Mouse (Mus musculus) bone marrow, adult 2 months (tissue): ENCODE results near the gene Erc1. TPM values are rescaled to one million over a fixed set of nuclear protein-coding genes. Genes with fewer than 3 reads are reported as not detected.
"Not testable (repeated sequence)": the region's sequence is repeated elsewhere in the genome, so short reads cannot be mapped to it uniquely, and the experiment has no call there.

Experiments
- H3K27ac ChIP-seq: fragments of 200-500 bp; 2 replicates; pipeline ENCODE4 v1.5.1; 2012; ENCODE audit warnings: low read depth, mild to moderate bottlenecking, control low read depth, inconsistent platforms, low read length; ENCODE audit not compliant: control insufficient read depth, poor library complexity, insufficient read depth
- H3K4me1 ChIP-seq: fragments of 200-500 bp; 2 replicates; pipeline ENCODE4 v1.6.1; 2011; ENCODE audit warnings: low read length; ENCODE audit not compliant: control insufficient read depth, insufficient read depth
- H3K4me3 ChIP-seq: fragments of 200-500 bp; replicated peaks from 2 replicates; pipeline ENCODE3; 2011; ENCODE audit warnings: mild to moderate bottlenecking, low read depth, low read length, control low read depth; ENCODE audit not compliant: control insufficient read depth
- CTCF ChIP-seq: fragments of 200-500 bp; IDR thresholded peaks from 2 replicates; pipeline ENCODE4 v1.5.1; 2011; ENCODE audit warnings: low read length, control low read depth; ENCODE audit not compliant: control insufficient read depth, insufficient read depth
- POLR2A ChIP-seq: fragments of 200-500 bp; IDR thresholded peaks from 2 replicates; pipeline ENCODE4 v1.6.1; 2011; ENCODE audit warnings: low read depth, mild to moderate bottlenecking, control low read depth, low read length, borderline replicate concordance; ENCODE audit not compliant: control insufficient read depth
- WGBS: fragments of 180-500 bp; shearing (Covaris S2); methylation state at CpG from one replicate; pipeline ENCODE4 v1.1.7; 2018; 5-methylcytosine and 5-hydroxymethylcytosine counted together
- polyA plus RNA-seq: library from polyadenylated mRNA; stranded (reverse); fragments of >200 nt; gene quantifications from 2 replicates; pipeline ENCODE4 v1.2.4, GENCODE M21; 2011; ENCODE audit warnings: low replicate concordance; ENCODE audit not compliant: missing spikeins, insufficient read depth, insufficient read length

Gene Erc1
- polyA plus RNA-seq, 1 experiment = 9.8 TPM

GRCm38 (mm10) chr6:119674811-119675209 lies 173.2 kb downstream of the Erc1 start:
- Histone ChIP-seq H3K27ac (no peak overlapping the region), H3K4me1 (no peaks in the 10 kb centered on the region), H3K4me3 (no peak overlapping the region)
- WGBS = 91% methylated on average over 7 of the region's 7 CpGs
- no peak for TF ChIP-seq POLR2A
- TF ChIP-seq CTCF = no peak

GRCm38 (mm10) chr6:119674201-119674810 lies 173.7 kb downstream of the Erc1 start:
- 87% methylated on average over 5 of the region's 5 CpGs for WGBS
- Histone ChIP-seq H3K4me3 (no peak overlapping the region), H3K4me1 (no peaks in the 10 kb centered on the region), H3K27ac (no peak overlapping the region)
- TF ChIP-seq POLR2A = no peak
- TF ChIP-seq CTCF = no peak

GRCm38 (mm10) chr6:119669746-119670145 lies 178.2 kb downstream of the Erc1 start:
- WGBS = 74% methylated on average over 3 of the region's 3 CpGs
- no peaks in the 10 kb centered on the region for H3K4me1 ChIP-seq

GRCm38 (mm10) chr6:119662936-119663335 lies 185.0 kb downstream of the Erc1 start:
- WGBS = 70% methylated on average over 2 of the region's 2 CpGs
- no peak overlapping the region for H3K27ac ChIP-seq
- no peak overlapping the region for H3K4me3 ChIP-seq
- H3K4me1 ChIP-seq = no peaks in the 10 kb centered on the region
- TF ChIP-seq CTCF (no peak), POLR2A (no peak)

More at GRCm38 (mm10) chr6:119669746-119670145, 178.2 kb downstream of the Erc1 start:
- H3K4me3 ChIP-seq = no peak overlapping the region
- H3K27ac ChIP-seq = no peak overlapping the region
- TF ChIP-seq CTCF = no peak
- no peak for TF ChIP-seq POLR2A

- Histone ChIP-seq H3K4me3 (no peak overlapping the region), H3K4me1 (no peaks in the 10 kb centered on the region), H3K27ac (no peak overlapping the region)
- no peak for TF ChIP-seq POLR2A
- TF ChIP-seq CTCF = no peak
- 83% methylated on average over 3 of the region's 3 CpGs for WGBS
Measured at GRCm38 (mm10) chr6:119661081-119661493, 186.9 kb downstream of the Erc1 start.

- WGBS = 85% methylated on average over 2 of the region's 2 CpGs
- Histone ChIP-seq H3K27ac (no peak overlapping the region), H3K4me3 (no peak overlapping the region), H3K4me1 (no peaks in the 10 kb centered on the region)
- TF ChIP-seq CTCF (no peak), POLR2A (no peak)
Measured at GRCm38 (mm10) chr6:119658441-119658840, 189.5 kb downstream of the Erc1 start.

GRCm38 (mm10) chr6:119657418-119658178 lies 190.4 kb downstream of the Erc1 start:
- Histone ChIP-seq H3K27ac (no peak overlapping the region), H3K4me1 (no peaks in the 10 kb centered on the region), H3K4me3 (no peak overlapping the region)
- no peak for TF ChIP-seq POLR2A
- TF ChIP-seq CTCF = no peak
- WGBS = 86% methylated on average over 7 of the region's 7 CpGs

- not testable (repeated sequence) for H3K27ac ChIP-seq, H3K4me1 ChIP-seq, H3K4me3 ChIP-seq
- WGBS = 71% methylated on average over 2 of the region's 2 CpGs
Measured at GRCm38 (mm10) chr6:119654777-119655176, 193.2 kb downstream of the Erc1 start.

- Histone ChIP-seq H3K4me3 (no peak overlapping the region), H3K4me1 (no peaks in the 10 kb centered on the region), H3K27ac (no peak overlapping the region)
- TF ChIP-seq POLR2A (no peak), CTCF (no peak)
- 78% methylated on average over 14 of the region's 14 CpGs for whole genome bisulfite sequencing
Measured at GRCm38 (mm10) chr6:119643880-119644460, 204.0 kb downstream of the Erc1 start.
